Mouse (Mus musculus) forebrain, postnatal 0 days (tissue): ENCODE results near the gene Bach1. TPM values are rescaled to one million over a fixed set of nuclear protein-coding genes. Genes with fewer than 3 reads are reported as not detected.
"Not testable (repeated sequence)": the region's sequence is repeated elsewhere in the genome, so short reads cannot be mapped to it uniquely, and the experiment has no call there.

ENCODE experiments used
- ATAC-seq: fragments of 200-750 bp; cut with Nextera tagmentation; 2 replicates; pipeline ENCODE4 v1.8.0; 2017; ENCODE audit warnings: mild to moderate bottlenecking, moderate library complexity
- DNase-seq: peaks from one replicate; pipeline ENCODE4 v3.0.0-alpha.2; 2015
- H3K27ac ChIP-seq: fragments of 300-500 bp; sonication (generic); 2 replicates; pipeline ENCODE4 v1.5.1; 2014; ENCODE audit warnings: low read depth, mild to moderate bottlenecking, antibody characterized with exemption, low read length, moderate library complexity, mixed read lengths
- H3K27me3 ChIP-seq: fragments of 300-500 bp; sonication (generic); 2 replicates; pipeline ENCODE4 v1.6.1; 2014; ENCODE audit warnings: mild to moderate bottlenecking, low read length, mixed read lengths; ENCODE audit not compliant: insufficient read depth
- H3K36me3 ChIP-seq: fragments of 300-500 bp; sonication (generic); 2 replicates; pipeline ENCODE4 v1.6.1; 2014; ENCODE audit warnings: mild to moderate bottlenecking, moderate library complexity; ENCODE audit not compliant: insufficient read depth
- H3K4me1 ChIP-seq: fragments of 300-500 bp; sonication (generic); 2 replicates; pipeline ENCODE4 v1.6.1; 2014; ENCODE audit warnings: antibody characterized with exemption; ENCODE audit not compliant: insufficient read depth
- H3K4me2 ChIP-seq: fragments of 300-500 bp; sonication (generic); 2 replicates; pipeline ENCODE4 v1.6.1; 2014; ENCODE audit warnings: low read depth, mild to moderate bottlenecking, moderate library complexity
- H3K4me3 ChIP-seq: fragments of 300-500 bp; sonication (generic); 2 replicates; pipeline ENCODE4 v1.5.1; 2014; ENCODE audit warnings: low read depth, low read length, mixed read lengths
- H3K9ac ChIP-seq: fragments of 300-500 bp; sonication (generic); 2 replicates; pipeline ENCODE4 v1.6.1; 2014; ENCODE audit warnings: mild to moderate bottlenecking
- H3K9me3 ChIP-seq: fragments of 300-500 bp; sonication (generic); 2 replicates; pipeline ENCODE4 v1.6.1; 2016; ENCODE audit warnings: low read length
- CTCF ChIP-seq: sonication (generic); IDR thresholded peaks from 2 replicates; pipeline ENCODE4 v1.5.1; 2016; ENCODE audit warnings: antibody characterized with exemption, control low read depth, low read depth
- WGBS: fragments of 180-500 bp; shearing (Covaris S2); extraction: QIAGEN DNeasy Blood & Tissue Kit; methylation state at CpG from one replicate; pipeline ENCODE4 v1.1.7; 2014; 5-methylcytosine and 5-hydroxymethylcytosine counted together
- polyA plus RNA-seq: library from polyadenylated mRNA; unstranded; fragments of >200 nt; fragmentation: Nextera tagmentation; extraction: Ambion mirVana; gene quantifications from 2 replicates; pipeline ENCODE4 v1.2.1, GENCODE M21; 2015
- total RNA-seq: library from RNA; depleted of rRNA; stranded (reverse); fragments of >200 nt; gene quantifications from 2 replicates; pipeline ENCODE4 v1.2.3, GENCODE M21; 2014

The Bach1 gene
- total and polyA plus RNA-seq, 2 experiments from 2014 or later, result 13.0 to 50.0 TPM

GRCm38 (mm10) chr16:87678667-87679066, 20.1 kb upstream of the Bach1 start:
- no peak for TF ChIP-seq CTCF
- Histone ChIP-seq H3K4me2 (no peak overlapping the region), H3K9me3 (no peaks in the 10 kb centered on the region), H3K36me3 (no peaks in the 10 kb centered on the region), H3K4me1 (no peaks in the 10 kb centered on the region), H3K27me3 (no peaks in the 10 kb centered on the region), H3K4me3 (no peak overlapping the region), H3K9ac (no peak overlapping the region), H3K27ac (no peak overlapping the region)
- ATAC-seq (no peak), DNase-seq (no peak)
- 81% methylated on average over 11 of the region's 11 CpGs for WGBS

GRCm38 (mm10) chr16:87680912-87681634, 17.7 kb upstream of the Bach1 start:
- no peaks in the 10 kb centered on the region for H3K9me3 ChIP-seq
- H3K27me3 ChIP-seq, result no peaks in the 10 kb centered on the region
- WGBS, result 92% methylated on average over 9 of the region's 9 CpGs
- no peak overlapping the region for H3K4me3 ChIP-seq
- H3K4me2 ChIP-seq, result no peak overlapping the region
- no peak overlapping the region for H3K9ac ChIP-seq
- no peak for TF ChIP-seq CTCF
- no peak overlapping the region for H3K27ac ChIP-seq
- no peaks in the 10 kb centered on the region for H3K4me1 ChIP-seq
- ATAC-seq (no peak), DNase-seq (no peak)
- H3K36me3 ChIP-seq, result no peaks in the 10 kb centered on the region

GRCm38 (mm10) chr16:87681848-87682247, 16.9 kb upstream of the Bach1 start:
- Histone ChIP-seq H3K36me3 (no peaks in the 10 kb centered on the region), H3K9me3 (no peaks in the 10 kb centered on the region), H3K4me3 (no peak overlapping the region), H3K4me1 (no peaks in the 10 kb centered on the region), H3K4me2 (no peak overlapping the region), H3K27me3 (no peaks in the 10 kb centered on the region), H3K9ac (no peak overlapping the region), H3K27ac (no peak overlapping the region)
- 73% methylated on average over 3 of the region's 3 CpGs for WGBS
- no peak for TF ChIP-seq CTCF
- ATAC-seq, result no peak
- no peak for DNase-seq

- H3K9me3 ChIP-seq, result no peaks in the 10 kb centered on the region
- H3K4me2 ChIP-seq, result no peak overlapping the region
- no peaks in the 10 kb centered on the region for H3K36me3 ChIP-seq
- H3K4me1 ChIP-seq, result no peaks in the 10 kb centered on the region
- WGBS, result 100% methylated on average over 1 of the region's 1 CpGs
- H3K27ac ChIP-seq, result no peak overlapping the region
- TF ChIP-seq CTCF, result no peak
- DNase-seq (no peak), ATAC-seq (no peak)
- H3K27me3 ChIP-seq, result no peaks in the 10 kb centered on the region
- no peak overlapping the region for H3K4me3 ChIP-seq
- H3K9ac ChIP-seq, result no peak overlapping the region
These were observed 12.3 kb upstream of the Bach1 start for GRCm38 (mm10) chr16:87686458-87686857.

- Histone ChIP-seq H3K4me2 (no peak overlapping the region), H3K9me3 (no peaks in the 10 kb centered on the region), H3K4me3 (no peak overlapping the region), H3K9ac (no peak overlapping the region), H3K4me1 (no peaks in the 10 kb centered on the region), H3K36me3 (no peaks in the 10 kb centered on the region), H3K27ac (no peak overlapping the region), H3K27me3 (no peaks in the 10 kb centered on the region)
- ATAC-seq (no peak), DNase-seq (no peak)
- 71% methylated on average over 3 of the region's 3 CpGs for WGBS
- no peak for TF ChIP-seq CTCF
These were observed 11.4 kb upstream of the Bach1 start for GRCm38 (mm10) chr16:87687346-87687745.

- H3K27ac ChIP-seq, H3K4me2 ChIP-seq, H3K4me3 ChIP-seq, H3K9ac ChIP-seq, H3K27me3 ChIP-seq, H3K36me3 ChIP-seq, ATAC-seq, H3K9me3 ChIP-seq, DNase-seq, H3K4me1 ChIP-seq: not testable (repeated sequence)
- 97% methylated on average over 3 of the region's 3 CpGs for WGBS
These were observed 10.4 kb upstream of the Bach1 start for GRCm38 (mm10) chr16:87688328-87688727.

- not testable (repeated sequence) for H3K27ac ChIP-seq, H3K4me2 ChIP-seq, DNase-seq, H3K27me3 ChIP-seq, ATAC-seq, H3K9ac ChIP-seq, H3K36me3 ChIP-seq, H3K4me1 ChIP-seq, H3K4me3 ChIP-seq, H3K9me3 ChIP-seq
- WGBS, result 91% methylated on average over 7 of the region's 7 CpGs
These were observed 9.9 kb upstream of the Bach1 start for GRCm38 (mm10) chr16:87688823-87689222.

- no peaks in the 10 kb centered on the region for H3K9me3 ChIP-seq
- H3K9ac ChIP-seq, result no peak overlapping the region
- DNase-seq, result no peak
- no peaks in the 10 kb centered on the region for H3K27me3 ChIP-seq
- WGBS, result 69% methylated on average over 8 of the region's 8 CpGs
- H3K27ac ChIP-seq, result no peak overlapping the region
- TF ChIP-seq CTCF, result no peak
- H3K4me2 ChIP-seq, result no peak overlapping the region
- H3K4me3 ChIP-seq, result no peak overlapping the region
- no peaks in the 10 kb centered on the region for H3K4me1 ChIP-seq
- H3K36me3 ChIP-seq, result no peaks in the 10 kb centered on the region
- ATAC-seq, result no peak
These were observed 9.5 kb upstream of the Bach1 start for GRCm38 (mm10) chr16:87689225-87689624.
